In genomic region chr15:98948857-98949606, GRCm38 (mm10) we compare ENCODE assay signal across 16 mouse cellular contexts. TPM values are rescaled to one million over a fixed set of nuclear protein-coding genes. Genes with fewer than 3 reads are reported as not detected.
DNase-seq lines count a peak whose midpoint lies in the region; ATAC-seq lines count a peak whose summit lies in the region.
"Had no signal": no experiment of that assay in that cellular context is flagged by ENCODE, and none has a peak within 500 bp of the region (broad histone marks: within the 10 kb centered on the region; RNA-seq: fewer than 3 reads in every experiment).

No protein-coding gene starts in this region.

- peak overlapping the region; percentile 19; the same call in 1 of the 2 replicates for H3K4me3 ChIP-seq in forebrain, embryonic 10.5 days
- peak overlapping the region; percentile 29 for H3K4me3 ChIP-seq in hindbrain, embryonic 12.5 days
- H3K4me3 ChIP-seq in midbrain, embryonic 14.5 days (replicated peaks; ENCODE audit: low read depth, low read length): peak overlapping the region; percentile 34
- H3K4me3 ChIP-seq in liver, embryonic 11.5 days (ENCODE audit: low read depth, low read length): no peak overlapping the region
- H3K4me3 ChIP-seq in kidney, embryonic 16.5 days (ENCODE audit: low read length): no peak overlapping the region
- H3K4me3 ChIP-seq: embryonic facial prominence, embryonic 15.5 days had no signal

- no peaks in the 10 kb centered on the region for H3K27me3 ChIP-seq in forebrain, embryonic 10.5 days (ENCODE audit: poor library complexity, severe bottlenecking)
- no peaks in the 10 kb centered on the region for H3K27me3 ChIP-seq in hindbrain, embryonic 12.5 days
- no peaks in the 10 kb centered on the region for H3K27me3 ChIP-seq in midbrain, embryonic 14.5 days (ENCODE audit: control insufficient read depth, insufficient read depth, low read length)
- H3K27me3 ChIP-seq in liver, embryonic 11.5 days (replicated peaks; ENCODE audit: control insufficient read depth, insufficient read depth, low read length): no peaks in the 10 kb centered on the region
- H3K27me3 ChIP-seq in kidney, embryonic 16.5 days (ENCODE audit: insufficient read depth, low read length): no peaks in the 10 kb centered on the region
- H3K27me3 ChIP-seq: embryonic facial prominence, embryonic 15.5 days had no signal

- ATAC-seq in hindbrain, embryonic 12.5 days (ENCODE audit: low FRiP score): 0 out of 2 replicates have a peak, but pooled peaks have one; percentile 18
- ATAC-seq in midbrain, embryonic 14.5 days (ENCODE audit: low FRiP score, low TSS enrichment): peak; percentile 15; the same call in 1 of the 2 replicates
- no peak for ATAC-seq in liver, embryonic 11.5 days (replicated peaks; ENCODE audit: low FRiP score)
- ATAC-seq in kidney, embryonic 16.5 days (ENCODE audit: low FRiP score, low TSS enrichment): no peak

- peaks cover 6% of the 10 kb centered on the region; the same call in 1 of the 2 replicates for H3K9me3 ChIP-seq in forebrain, embryonic 10.5 days
- no peaks in the 10 kb centered on the region for H3K9me3 ChIP-seq in hindbrain, embryonic 12.5 days (replicated peaks)
- H3K9me3 ChIP-seq in midbrain, embryonic 14.5 days (ENCODE audit: control insufficient read depth, low read length): no peaks in the 10 kb centered on the region
- H3K9me3 ChIP-seq in liver, embryonic 11.5 days (ENCODE audit: control insufficient read depth, low read length): no peaks in the 10 kb centered on the region
- no peaks in the 10 kb centered on the region for H3K9me3 ChIP-seq in kidney, embryonic 16.5 days (ENCODE audit: low read length)
- H3K9me3 ChIP-seq: embryonic facial prominence, embryonic 15.5 days had no signal

- H3K4me2 ChIP-seq in hindbrain, embryonic 12.5 days (replicated peaks): peak overlapping the region; percentile 58
- peak overlapping the region; percentile 83 for H3K4me2 ChIP-seq in midbrain, embryonic 14.5 days (ENCODE audit: low read length)
- H3K4me2 ChIP-seq in liver, embryonic 11.5 days: no peak overlapping the region
- H3K4me2 ChIP-seq in kidney, embryonic 16.5 days (replicated peaks; ENCODE audit: low read depth, low read length): no peak overlapping the region
- H3K4me2 ChIP-seq: embryonic facial prominence, embryonic 15.5 days; lung, embryonic 14.5 days had no signal

- 89% methylated on average over 6 of the region's 6 CpGs for WGBS in forebrain, embryonic 10.5 days
- 60% methylated on average over 6 of the region's 6 CpGs for WGBS in hindbrain, embryonic 12.5 days
- WGBS in midbrain, embryonic 14.5 days: 46% methylated on average over 6 of the region's 6 CpGs
- WGBS in liver, embryonic 11.5 days: 77% methylated on average over 6 of the region's 6 CpGs
- 83% methylated on average over 6 of the region's 6 CpGs for WGBS in kidney, embryonic 16.5 days

- peak; percentile 33 for DNase-seq in 3T3-L1 (ENCODE audit: low read depth, low spot score)
- DNase-seq in forebrain, embryonic 10.5 days (ENCODE audit: extremely low spot score, low spot score): no peak
- DNase-seq in midbrain, embryonic 14.5 days: peak; percentile 62
- no peak for DNase-seq in liver, embryonic 11.5 days (ENCODE audit: low spot score)
- DNase-seq in kidney, postnatal 4 days: no peak
- no peak for DNase-seq in right cerebral cortex, postnatal 14 days
- DNase-seq: adrenal gland, adult 8-10 months; cerebellum, adult 9-11 months; heart, adult 11 months; kidney, adult 11 months; lung, embryonic 14.5 days; retina, postnatal 1 day had no signal

- H3K4me1 ChIP-seq in forebrain, embryonic 10.5 days: peaks cover 20% of the 10 kb centered on the region
- H3K4me1 ChIP-seq in hindbrain, embryonic 12.5 days: peaks cover 3% of the 10 kb centered on the region
- peaks cover 12% of the 10 kb centered on the region for H3K4me1 ChIP-seq in midbrain, embryonic 14.5 days (ENCODE audit: control insufficient read depth, insufficient read depth, low read length)
- peaks cover 5% of the 10 kb centered on the region; the same call in 1 of the 2 replicates for H3K4me1 ChIP-seq in liver, embryonic 11.5 days (replicated peaks; ENCODE audit: control insufficient read depth, insufficient read depth, low read length)
- peaks cover 8% of the 10 kb centered on the region for H3K4me1 ChIP-seq in kidney, embryonic 16.5 days (ENCODE audit: insufficient read depth, low read length)

- no peak overlapping the region for H3K27ac ChIP-seq in forebrain, embryonic 10.5 days
- H3K27ac ChIP-seq in hindbrain, embryonic 12.5 days: peak overlapping the region; percentile 62; the same call in 1 of the 2 replicates
- peak overlapping the region; percentile 58 for H3K27ac ChIP-seq in midbrain, embryonic 14.5 days (replicated peaks; ENCODE audit: low read depth, low read length)
- H3K27ac ChIP-seq in liver, embryonic 11.5 days (ENCODE audit: low read depth, low read length): no peak overlapping the region
- no peak overlapping the region for H3K27ac ChIP-seq in kidney, embryonic 16.5 days (ENCODE audit: low read length)
- H3K27ac ChIP-seq: embryonic facial prominence, embryonic 15.5 days had no signal

- H3K9ac ChIP-seq in hindbrain, embryonic 12.5 days: peak overlapping the region; percentile 59
- peak overlapping the region; percentile 68 for H3K9ac ChIP-seq in midbrain, embryonic 14.5 days (replicated peaks; ENCODE audit: low read length)
- no peak overlapping the region for H3K9ac ChIP-seq in liver, embryonic 11.5 days (ENCODE audit: low read depth, low read length)
- H3K9ac ChIP-seq in kidney, embryonic 16.5 days (replicated peaks; ENCODE audit: low read length): no peak overlapping the region
- H3K9ac ChIP-seq: embryonic facial prominence, embryonic 15.5 days; lung, embryonic 14.5 days had no signal

- H3K36me3 ChIP-seq in forebrain, embryonic 10.5 days (replicated peaks): peaks cover 40% of the 10 kb centered on the region
- H3K36me3 ChIP-seq in hindbrain, embryonic 12.5 days: peaks cover 10% of the 10 kb centered on the region
- peaks cover 17% of the 10 kb centered on the region for H3K36me3 ChIP-seq in midbrain, embryonic 14.5 days (ENCODE audit: control insufficient read depth, insufficient read depth, low read length)
- H3K36me3 ChIP-seq in liver, embryonic 11.5 days (ENCODE audit: control insufficient read depth, insufficient read depth, low read length): no peaks in the 10 kb centered on the region
- H3K36me3 ChIP-seq in kidney, embryonic 16.5 days (ENCODE audit: insufficient read depth, low read length): peaks cover 3% of the 10 kb centered on the region; the same call in 1 of the 2 replicates

RNA-seq across cellular contexts. Expression of gene Gm49450, which starts 4.3 kb away (rescaled TPM):
- not detected in 2 replicates for polyA plus RNA-seq in forebrain, embryonic 10.5 days (2016; fragmentation: Nextera tagmentation; extraction: Ambion mirVana)
- not detected in 2 replicates for polyA plus RNA-seq in hindbrain, embryonic 12.5 days (2016; fragmentation: Nextera tagmentation; extraction: Ambion mirVana)
- polyA plus RNA-seq in midbrain, embryonic 14.5 days (2014; fragmentation: Nextera tagmentation; extraction: Ambion mirVana): not detected in 2 replicates
- polyA plus RNA-seq in liver, embryonic 11.5 days (2014; fragmentation: Nextera tagmentation; extraction: Ambion mirVana): not detected in 2 replicates
- not detected in 2 replicates for polyA plus RNA-seq in kidney, embryonic 16.5 days (2015; fragmentation: Nextera tagmentation; extraction: Ambion mirVana)
- polyA plus RNA-seq: embryonic facial prominence, embryonic 15.5 days; heart, postnatal 0 days; lung, embryonic 14.5 days had no signal

RNA-seq across cellular contexts. Expression of gene Tuba1a, which starts 4.5 kb away (rescaled TPM):
- polyA plus RNA-seq in forebrain, embryonic 10.5 days (2016; fragmentation: Nextera tagmentation; extraction: Ambion mirVana): 2,769 and 3,107 TPM in 2 replicates
- polyA plus RNA-seq in hindbrain, embryonic 12.5 days (2016; fragmentation: Nextera tagmentation; extraction: Ambion mirVana): 9,547 and 9,692 TPM in 2 replicates
- polyA plus RNA-seq in midbrain, embryonic 14.5 days (2014; fragmentation: Nextera tagmentation; extraction: Ambion mirVana): 17,220 and 18,751 TPM in 2 replicates
- 419 and 432 TPM in 2 replicates for polyA plus RNA-seq in liver, embryonic 11.5 days (2014; fragmentation: Nextera tagmentation; extraction: Ambion mirVana)
- polyA plus RNA-seq in kidney, embryonic 16.5 days (2015; fragmentation: Nextera tagmentation; extraction: Ambion mirVana): 925 and 946 TPM in 2 replicates

RNA-seq across cellular contexts. Expression of gene Tuba1b, which starts 14.7 kb away (rescaled TPM):
- 2,760 and 2,766 TPM in 2 replicates for polyA plus RNA-seq in forebrain, embryonic 10.5 days (2016; fragmentation: Nextera tagmentation; extraction: Ambion mirVana)
- polyA plus RNA-seq in hindbrain, embryonic 12.5 days (2016; fragmentation: Nextera tagmentation; extraction: Ambion mirVana): 1,219 and 1,243 TPM in 2 replicates
- polyA plus RNA-seq in midbrain, embryonic 14.5 days (2014; fragmentation: Nextera tagmentation; extraction: Ambion mirVana): 1,095 and 1,120 TPM in 2 replicates
- polyA plus RNA-seq in liver, embryonic 11.5 days (2014; fragmentation: Nextera tagmentation; extraction: Ambion mirVana): 1,854 and 2,015 TPM in 2 replicates
- 1,826 and 1,900 TPM in 2 replicates for polyA plus RNA-seq in kidney, embryonic 16.5 days (2015; fragmentation: Nextera tagmentation; extraction: Ambion mirVana)

RNA-seq across cellular contexts. Expression of gene Lmbr1l, which starts 31.0 kb away (rescaled TPM):
- polyA plus RNA-seq in forebrain, embryonic 10.5 days (2016; fragmentation: Nextera tagmentation; extraction: Ambion mirVana): 23.9 and 25.3 TPM in 2 replicates
- 38.4 and 39.2 TPM in 2 replicates for polyA plus RNA-seq in hindbrain, embryonic 12.5 days (2016; fragmentation: Nextera tagmentation; extraction: Ambion mirVana)
- polyA plus RNA-seq in midbrain, embryonic 14.5 days (2014; fragmentation: Nextera tagmentation; extraction: Ambion mirVana): 11.2 and 19.4 TPM in 2 replicates
- polyA plus RNA-seq in liver, embryonic 11.5 days (2014; fragmentation: Nextera tagmentation; extraction: Ambion mirVana): 1.6 and 2.8 TPM in 2 replicates
- 17.6 and 18.9 TPM in 2 replicates for polyA plus RNA-seq in kidney, embryonic 16.5 days (2015; fragmentation: Nextera tagmentation; extraction: Ambion mirVana)

RNA-seq across cellular contexts. Expression of gene Dhh, which starts 50.7 kb away (rescaled TPM):
- 0.24 and 0.48 TPM in 2 replicates for polyA plus RNA-seq in forebrain, embryonic 10.5 days (2016; fragmentation: Nextera tagmentation; extraction: Ambion mirVana)
- 0.84 and 1.1 TPM in 2 replicates for polyA plus RNA-seq in hindbrain, embryonic 12.5 days (2016; fragmentation: Nextera tagmentation; extraction: Ambion mirVana)
- 0.36 and 0.57 TPM in 2 replicates for polyA plus RNA-seq in midbrain, embryonic 14.5 days (2014; fragmentation: Nextera tagmentation; extraction: Ambion mirVana)
- 0.37 and 0.45 TPM in 2 replicates for polyA plus RNA-seq in liver, embryonic 11.5 days (2014; fragmentation: Nextera tagmentation; extraction: Ambion mirVana)
- 1.4 and 1.8 TPM in 2 replicates for polyA plus RNA-seq in kidney, embryonic 16.5 days (2015; fragmentation: Nextera tagmentation; extraction: Ambion mirVana)

Comparison
In these comparisons a context has a peak if more than half of its experiments do, and no peak if none do; other contexts are left out.
1. DNase-seq: peak in 3T3-L1 (single experiment) and midbrain, embryonic 14.5 days (single experiment); none in forebrain, embryonic 10.5 days (single experiment), liver, embryonic 11.5 days (single experiment), kidney, postnatal 4 days (0 of 2) and right cerebral cortex, postnatal 14 days (single experiment).
2. H3K27ac ChIP-seq: peak in hindbrain, embryonic 12.5 days (single experiment) and midbrain, embryonic 14.5 days (single experiment); none in forebrain, embryonic 10.5 days (single experiment), liver, embryonic 11.5 days (single experiment) and kidney, embryonic 16.5 days (single experiment).
3. H3K4me3 ChIP-seq: peak in forebrain, embryonic 10.5 days (single experiment), hindbrain, embryonic 12.5 days (single experiment) and midbrain, embryonic 14.5 days (single experiment); none in liver, embryonic 11.5 days (single experiment) and kidney, embryonic 16.5 days (single experiment).
4. ATAC-seq: peak in hindbrain, embryonic 12.5 days (single experiment) and midbrain, embryonic 14.5 days (single experiment); none in liver, embryonic 11.5 days (single experiment) and kidney, embryonic 16.5 days (single experiment).
5. H3K4me2 ChIP-seq: peak in hindbrain, embryonic 12.5 days (single experiment) and midbrain, embryonic 14.5 days (single experiment); none in liver, embryonic 11.5 days (single experiment) and kidney, embryonic 16.5 days (single experiment).
6. H3K9ac ChIP-seq: peak in hindbrain, embryonic 12.5 days (single experiment) and midbrain, embryonic 14.5 days (single experiment); none in liver, embryonic 11.5 days (single experiment) and kidney, embryonic 16.5 days (single experiment).